Mouse (Mus musculus) small intestine, adult 2 months (tissue): ENCODE data around the gene Homez. TPM values are rescaled to one million over a fixed set of nuclear protein-coding genes. Genes with fewer than 3 reads are reported as not detected.

ENCODE experiments used
- H3K27ac ChIP-seq: fragments of 200-500 bp; 2 replicates; pipeline ENCODE4 v1.5.1; 2012; ENCODE audit warnings: low read depth, low read length, control low read depth, inconsistent platforms; ENCODE audit not compliant: insufficient read depth
- H3K27me3 ChIP-seq: fragments of 200-500 bp; 2 replicates; pipeline ENCODE4 v1.6.1; 2012; ENCODE audit warnings: mild to moderate bottlenecking, moderate library complexity, low read length, inconsistent platforms; ENCODE audit not compliant: control insufficient read depth, insufficient read depth
- H3K36me3 ChIP-seq: fragments of 200-500 bp; 2 replicates; pipeline ENCODE4 v1.6.1; 2012; ENCODE audit warnings: mild to moderate bottlenecking, low read length, control low read depth, inconsistent platforms; ENCODE audit not compliant: control insufficient read depth, insufficient read depth
- H3K4me1 ChIP-seq: fragments of 200-500 bp; 2 replicates; pipeline ENCODE4 v1.6.1; 2012; ENCODE audit warnings: low read length, inconsistent platforms, mixed read lengths; ENCODE audit not compliant: control insufficient read depth, insufficient read depth, insufficient read length
- H3K4me3 ChIP-seq: fragments of 200-500 bp; 2 replicates; pipeline ENCODE4 v1.5.1; 2012; ENCODE audit warnings: low read depth, mild to moderate bottlenecking, control low read depth, inconsistent platforms, low read length, moderate library complexity
- CTCF ChIP-seq: fragments of 200-500 bp; IDR thresholded peaks from 2 replicates; pipeline ENCODE4 v1.5.1; 2012; ENCODE audit warnings: low read depth, mild to moderate bottlenecking, control low read depth, inconsistent platforms, low read length, moderate library complexity, mixed read lengths; ENCODE audit not compliant: insufficient replicate concordance, insufficient read length; ENCODE audit errors: extremely low read depth
- POLR2A ChIP-seq: fragments of 200-500 bp; IDR thresholded peaks from 2 replicates; pipeline ENCODE4 v1.6.1; 2012; ENCODE audit warnings: low read depth, mild to moderate bottlenecking, control low read depth, inconsistent platforms, low read length, moderate library complexity
- WGBS: fragments of 180-500 bp; shearing (Covaris S2); methylation state at CpG from one replicate; pipeline ENCODE4 v1.1.7; 2018; 5-methylcytosine and 5-hydroxymethylcytosine counted together
- polyA plus RNA-seq: library from polyadenylated mRNA; depleted of rRNA; stranded (reverse); fragments of >200 nt; gene quantifications from 2 replicates; pipeline ENCODE4 v1.2.3, GENCODE M21; 2012

Homez gene
- polyA plus RNA-seq, 1 experiment: 2.0 TPM

- under 1% methylated on average over 3 of the region's 3 CpGs for WGBS
- 0 out of 2 replicates have a peak, but pooled peaks have one; percentile 21 for TF ChIP-seq CTCF
- TF ChIP-seq POLR2A: no peak
- no peak overlapping the region for H3K4me3 ChIP-seq
- peaks cover 22% of the 10 kb centered on the region for H3K36me3 ChIP-seq
- no peak overlapping the region for H3K27ac ChIP-seq
- no peaks in the 10 kb centered on the region; the same call in 1 of the 2 replicates for H3K4me1 ChIP-seq
- no peaks in the 10 kb centered on the region for H3K27me3 ChIP-seq
These were observed 29.6 kb upstream of the Homez start for GRCm38 (mm10) chr14:54900383-54900782.

GRCm38 (mm10) chr14:54897445-54897844 is 26.7 kb upstream of the Homez start:
- Histone ChIP-seq H3K27ac (no peak overlapping the region), H3K4me1 (peaks cover 2% of the 10 kb centered on the region; the same call in 1 of the 2 replicates), H3K4me3 (no peak overlapping the region), H3K27me3 (no peaks in the 10 kb centered on the region), H3K36me3 (peaks cover 22% of the 10 kb centered on the region)
- 60% methylated on average over 2 of the region's 2 CpGs for WGBS
- TF ChIP-seq CTCF (no peak), POLR2A (no peak)

GRCm38 (mm10) chr14:54894296-54895151 is 23.8 kb upstream of the Homez start:
- H3K36me3 ChIP-seq: peaks cover 22% of the 10 kb centered on the region
- no peak for TF ChIP-seq POLR2A
- no peak for TF ChIP-seq CTCF
- H3K4me1 ChIP-seq: peaks cover 2% of the 10 kb centered on the region; the same call in 1 of the 2 replicates
- WGBS: 1% methylated on average over 54 of the region's 54 CpGs
- peak overlapping the region; percentile 50 for H3K27ac ChIP-seq
- peak overlapping the region; percentile 91 for H3K4me3 ChIP-seq
- no peaks in the 10 kb centered on the region for H3K27me3 ChIP-seq

- Histone ChIP-seq H3K4me1 (peaks cover 2% of the 10 kb centered on the region; the same call in 1 of the 2 replicates), H3K27ac (peak overlapping the region; percentile 35; the same call in 1 of the 2 replicates), H3K4me3 (peak overlapping the region; percentile 91), H3K36me3 (peaks cover 22% of the 10 kb centered on the region), H3K27me3 (no peaks in the 10 kb centered on the region)
- under 1% methylated on average over 38 of the region's 38 CpGs for WGBS
- TF ChIP-seq POLR2A: peak; percentile 61; the same call in 1 of the 2 replicates
- no peak for TF ChIP-seq CTCF
These were observed 23.0 kb upstream of the Homez start for GRCm38 (mm10) chr14:54893651-54894181.

- WGBS: 93% methylated on average over 3 of the region's 3 CpGs
- Histone ChIP-seq H3K27ac (peak within 1 kb of the TSS; percentile 35; the same call in 1 of the 2 replicates), H3K4me1 (peaks cover 2% of the 10 kb centered on the region; the same call in 1 of the 2 replicates)
These were observed 21.4 kb upstream of the Homez start, which contains the start of gene Pabpn1 for GRCm38 (mm10) chr14:54892200-54892599. Gene Pabpn1, plus strand, starts transcription at chr14:54892500.

GRCm38 (mm10) chr14:54885309-54885708 is 14.5 kb upstream of the Homez start:
- Histone ChIP-seq H3K36me3 (peaks cover 7% of the 10 kb centered on the region; the same call in 1 of the 2 replicates), H3K4me3 (no peak overlapping the region), H3K4me1 (peaks cover 11% of the 10 kb centered on the region), H3K27me3 (no peaks in the 10 kb centered on the region), H3K27ac (no peak overlapping the region)
- WGBS: 91% methylated on average over 11 of the region's 11 CpGs
- TF ChIP-seq POLR2A: no peak
- no peak for TF ChIP-seq CTCF

More at GRCm38 (mm10) chr14:54892200-54892599, 21.4 kb upstream of the Homez start, which contains the start of gene Pabpn1:
- Histone ChIP-seq H3K27me3 (no peaks in the 10 kb centered on the region), H3K4me3 (no peak within 1 kb of the TSS), H3K36me3 (peaks cover 11% of the 10 kb centered on the region)
- TF ChIP-seq POLR2A: no peak
- TF ChIP-seq CTCF: no peak
